Mouse (Mus musculus): ENCODE data around the gene Zfp462.

DNA sequence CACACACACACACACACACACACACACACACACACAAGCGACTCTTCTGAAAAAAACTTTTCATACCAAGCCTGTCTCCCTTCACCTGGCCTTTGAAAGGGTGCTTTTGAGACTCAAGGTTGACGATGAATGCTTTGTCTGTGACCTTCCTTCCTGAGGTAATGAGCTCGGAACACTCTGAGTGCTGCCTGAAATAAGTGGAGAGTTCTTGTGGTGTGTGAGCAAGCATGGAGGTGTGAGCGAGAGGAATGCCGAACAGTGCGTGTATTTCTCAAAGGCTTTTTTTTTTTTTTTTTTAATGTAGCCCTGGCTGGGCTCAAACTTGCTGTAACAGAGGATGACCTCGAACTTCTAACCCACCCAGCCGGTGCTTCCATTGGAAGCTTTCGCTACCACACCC lies 156.8 kb downstream of the Zfp462 start:
- TF ChIP-seq CTCF (IDR thresholded peaks at IDR 0.05; ENCODE audit: insufficient read depth, low read length) (no peak), POLR2A (IDR thresholded peaks at IDR 0.05; ENCODE audit: borderline replicate concordance, extremely low read depth, low read depth, low read length) (no peak)

All from lung, adult 2 months (tissue).